Mouse (Mus musculus) fat pad, adult 2 months (tissue): ENCODE data around the gene Hoxd9.

Experiments used
- DNase-seq: peaks from one replicate; pipeline ENCODE4 v3.0.0-alpha.2; 2011; ENCODE audit warnings: low read depth, low spot score; ENCODE audit errors: extremely low read depth

The Hoxd9 gene

DNA sequence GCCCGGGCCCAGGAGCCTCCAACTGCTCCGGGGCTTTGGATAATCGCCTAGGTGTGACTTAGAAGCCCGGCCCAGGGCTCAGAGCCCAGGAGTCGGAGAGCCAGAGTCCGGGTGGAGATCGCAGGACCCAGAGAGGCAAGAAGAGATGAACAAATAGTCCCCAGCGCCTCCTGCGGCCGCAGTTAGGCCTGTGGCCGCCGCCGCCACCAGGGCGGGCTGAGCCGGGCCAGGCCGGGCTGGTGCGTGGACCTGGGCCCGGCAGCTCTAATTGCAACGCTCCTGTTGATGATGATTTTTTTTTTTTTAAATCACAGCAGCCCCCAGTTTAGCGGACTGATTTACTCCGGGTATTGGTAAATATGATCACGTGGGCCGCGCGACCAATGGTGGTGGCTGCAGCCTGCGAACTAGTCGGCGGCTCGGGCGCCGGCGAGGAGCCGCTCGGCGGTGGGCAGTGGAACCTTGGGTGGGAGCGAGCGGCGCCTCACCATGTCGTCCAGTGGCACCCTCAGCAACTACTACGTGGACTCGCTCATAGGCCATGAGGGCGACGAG is at the start of gene Hoxd9:
TSS of gene Hoxd9 (plus strand) at position 161 of the 555 bp plus-strand sequence.
- DNase-seq, result no peak

GRCm38 (mm10) chr2:74652996-74653340 is 44.6 kb upstream of the Hoxd9 start:
- no peak for DNase-seq

DNA sequence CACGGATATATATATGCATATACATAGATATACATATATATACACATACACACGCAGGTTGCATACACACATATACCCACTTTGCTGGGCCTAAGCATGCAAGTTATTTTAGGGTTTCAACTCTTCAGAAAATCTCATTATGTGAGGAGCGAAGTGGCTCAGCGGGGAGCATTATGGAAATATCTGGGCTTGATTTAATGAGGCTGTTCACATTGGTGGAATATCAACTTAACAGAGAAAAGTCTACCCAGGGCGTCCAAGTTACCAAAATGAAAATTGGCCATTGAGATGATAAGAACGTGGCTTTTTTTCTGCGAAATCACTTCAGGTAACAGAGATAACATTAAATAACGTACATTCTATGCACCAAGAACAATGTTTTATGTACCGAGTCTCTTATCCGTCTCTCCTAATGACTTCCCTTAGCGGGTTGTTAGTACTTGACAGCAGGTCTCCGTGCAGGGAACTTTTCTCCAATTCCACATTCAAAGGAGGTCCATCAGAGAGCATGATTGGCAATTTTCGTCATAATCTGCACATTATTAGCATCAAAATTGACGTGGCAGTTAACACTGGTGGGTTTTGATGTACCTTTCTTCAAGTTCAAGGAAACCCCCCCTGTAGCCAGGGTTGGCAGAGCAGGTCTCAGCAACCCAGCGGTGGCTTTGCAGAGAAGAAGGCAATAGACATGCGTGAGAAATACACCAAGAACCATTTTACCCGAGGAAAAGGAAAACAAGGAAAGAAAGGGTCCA is 43.6 kb upstream of the Hoxd9 start:
- no peak for DNase-seq

- no peak for DNase-seq
These were observed 42.6 kb upstream of the Hoxd9 start for GRCm38 (mm10) chr2:74654743-74655419.

- no peak for DNase-seq
These were observed 42.1 kb upstream of the Hoxd9 start for GRCm38 (mm10) chr2:74655420-74655781.

- DNase-seq, result no peak
These were observed 41.5 kb upstream of the Hoxd9 start for GRCm38 (mm10) chr2:74655821-74656631.

GRCm38 (mm10) chr2:74656632-74657021 is 40.9 kb upstream of the Hoxd9 start:
- no peak for DNase-seq

GRCm38 (mm10) chr2:74657251-74658023 is 40.1 kb upstream of the Hoxd9 start:
- DNase-seq, result no peak

- no peak for DNase-seq
These were observed 39.4 kb upstream of the Hoxd9 start for GRCm38 (mm10) chr2:74658024-74658666.

- DNase-seq, result no peak
These were observed 38.7 kb upstream of the Hoxd9 start for GRCm38 (mm10) chr2:74658667-74659371.

DNA sequence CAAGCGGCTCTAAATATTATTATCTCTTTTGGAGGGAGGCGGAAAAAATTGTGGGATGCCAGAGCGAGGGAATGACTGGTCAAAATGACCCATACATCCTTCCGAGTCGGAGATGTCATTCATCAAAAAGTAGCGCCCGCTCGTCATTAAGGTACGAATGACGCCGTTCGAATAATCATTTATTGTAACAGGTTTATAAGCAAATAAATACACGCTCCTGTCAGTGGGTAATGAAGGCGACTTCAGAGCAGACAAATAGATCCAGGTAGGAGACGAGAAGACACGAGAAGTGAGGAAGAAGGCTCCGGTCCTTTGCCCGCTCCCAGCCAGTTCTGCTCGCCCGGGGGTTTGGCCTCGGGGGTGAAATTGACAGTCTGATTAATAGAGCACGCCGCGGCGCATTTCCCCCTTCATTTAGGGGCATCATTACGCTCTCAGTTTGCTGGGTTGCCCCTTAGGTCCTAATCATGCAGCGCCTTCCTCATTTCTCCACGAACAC is 38.0 kb upstream of the Hoxd9 start, which contains the start of gene Evx2:
TSS of gene Evx2 (minus strand) at position 51 of the 499 bp plus-strand sequence.
- no peak for DNase-seq

GRCm38 (mm10) chr2:74660421-74661375 is 36.8 kb upstream of the Hoxd9 start:
- no peak for DNase-seq

- no peak for DNase-seq
These were observed 35.8 kb upstream of the Hoxd9 start for GRCm38 (mm10) chr2:74661685-74662084.

GRCm38 (mm10) chr2:74663291-74663925 is 34.1 kb upstream of the Hoxd9 start:
- no peak for DNase-seq

GRCm38 (mm10) chr2:74666411-74666810 is 31.1 kb upstream of the Hoxd9 start:
- DNase-seq, result no peak

- DNase-seq, result no peak
These were observed 30.2 kb upstream of the Hoxd9 start for GRCm38 (mm10) chr2:74667191-74667841.

DNA sequence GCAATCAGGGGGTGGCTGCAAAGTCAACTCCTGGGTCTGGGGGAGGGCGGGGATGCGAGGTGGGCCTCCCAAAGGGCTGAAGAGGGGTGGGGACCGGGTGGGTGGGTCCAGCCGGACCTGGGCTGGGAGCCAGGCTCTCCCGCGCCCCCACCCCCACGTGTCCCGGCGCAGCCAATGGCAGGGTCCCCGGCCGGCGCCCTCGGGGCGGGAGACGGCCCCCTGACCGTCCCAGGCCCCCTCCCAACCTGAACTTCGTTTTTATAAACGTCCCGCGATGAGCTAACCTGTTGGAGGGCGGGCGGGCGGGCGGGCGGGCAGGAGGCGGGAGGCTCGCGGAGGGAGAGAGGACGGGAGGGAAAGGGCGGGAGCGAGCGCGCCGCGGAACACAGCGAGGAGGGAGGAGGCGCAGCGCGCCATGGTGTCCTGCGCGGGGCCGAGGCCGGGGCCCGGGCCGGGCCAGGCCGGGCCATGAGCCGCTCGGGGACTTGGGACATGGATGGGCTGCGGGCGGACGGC is 29.6 kb upstream of the Hoxd9 start, which contains the start of gene Hoxd13:
TSS of gene Hoxd13 (plus strand) at position 469 of the 516 bp plus-strand sequence.
- no peak for DNase-seq
